Mouse (Mus musculus): ENCODE results near the gene Defa34.
"Not testable (repeated sequence)": the region's sequence is repeated elsewhere in the genome, so short reads cannot be mapped to it uniquely, and the experiment has no call there.

Defa34 gene

DNA sequence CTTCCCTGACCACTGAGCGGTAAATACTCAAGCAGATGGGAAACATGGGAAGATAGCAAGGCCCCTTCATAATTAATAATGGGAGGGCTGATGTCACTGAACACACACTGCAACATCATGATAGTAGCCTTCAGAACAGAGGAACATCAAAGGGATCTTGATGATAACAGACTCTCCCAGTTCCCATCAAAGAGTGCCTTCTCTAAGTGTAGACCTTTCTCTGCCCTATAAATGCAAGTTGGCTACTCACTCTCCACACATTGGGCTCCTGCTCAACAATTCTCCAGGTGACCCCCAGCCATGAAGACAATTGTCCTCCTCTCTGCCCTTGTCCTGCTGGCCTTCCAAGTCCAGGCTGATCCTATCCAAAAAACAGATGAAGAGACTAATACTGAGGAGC lies at the start of gene Defa34:
Gene Defa34, plus strand, starts transcription at position 301 of the 400 bp plus-strand sequence.
- not testable (repeated sequence) for DNase-seq (ENCODE audit: low read depth, low spot score)

DNA sequence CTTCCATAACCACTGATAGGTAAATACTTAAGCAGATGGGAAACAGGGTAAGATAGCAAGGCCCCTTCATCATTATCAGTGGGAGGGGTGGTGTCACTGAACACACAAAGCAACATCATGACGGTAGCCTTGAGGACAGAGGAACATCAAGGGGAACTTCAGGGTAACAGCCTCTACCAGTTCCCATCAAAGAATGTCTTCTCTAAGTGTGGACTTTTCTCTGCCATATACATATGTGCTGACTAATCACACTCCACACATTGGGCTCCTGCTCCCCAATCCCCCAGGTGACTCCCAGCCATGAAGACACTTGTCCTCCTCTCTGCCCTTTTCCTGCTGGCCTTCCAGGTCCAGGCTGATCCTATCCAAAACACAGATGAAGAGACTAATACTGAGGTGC lies 47.7 kb upstream of the Defa34 start, which contains the start of gene Defa26:
Gene Defa26, plus strand, starts transcription at position 301 of the 400 bp plus-strand sequence.
- DNase-seq (ENCODE audit: low read depth, low spot score) = not testable (repeated sequence)

DNA sequence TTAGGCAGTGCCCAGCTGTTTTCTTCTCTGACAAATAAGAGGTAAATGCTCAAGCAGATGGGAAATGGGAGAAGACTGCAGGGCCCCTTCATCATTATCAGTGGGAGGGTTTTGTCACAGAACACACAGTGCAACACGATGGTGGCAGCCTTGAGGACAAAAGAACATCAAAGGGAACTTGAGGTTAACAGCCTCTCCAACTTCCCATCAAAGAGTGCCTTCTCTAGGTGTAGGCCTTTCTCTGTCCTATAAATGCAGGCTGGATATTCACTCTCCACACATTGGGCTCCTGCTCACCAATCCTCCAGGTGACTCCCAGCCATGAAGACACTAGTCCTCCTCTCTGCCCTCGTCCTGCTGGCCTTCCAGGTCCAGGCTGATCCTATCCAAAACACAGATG lies 10.1 kb upstream of the Defa34 start, which contains the start of gene Defa17:
Gene Defa17, plus strand, starts transcription at position 301 of the 400 bp plus-strand sequence.
- DNase-seq (ENCODE audit: low read depth, low spot score) = not testable (repeated sequence)

DNA sequence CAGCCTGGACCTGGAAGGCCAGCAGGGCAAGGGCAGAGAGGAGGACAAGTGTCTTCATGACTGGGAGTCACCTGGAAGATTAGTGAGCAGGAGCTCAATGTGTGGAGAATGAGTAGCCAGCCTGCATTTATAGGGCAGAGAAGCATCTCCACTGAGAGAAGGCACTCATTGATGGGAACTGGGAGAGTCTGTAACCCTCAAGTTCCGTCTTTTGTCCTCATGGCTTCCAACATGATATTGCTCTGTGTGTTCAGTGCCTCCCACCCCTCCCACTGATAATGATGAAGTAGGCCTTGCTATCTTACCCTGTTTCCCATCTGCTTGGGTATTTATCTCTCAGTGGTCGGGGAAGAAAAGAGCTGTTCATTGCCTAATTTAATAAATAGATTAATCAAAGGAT lies 37.9 kb downstream of the Defa34 start, which contains the start of gene AY761184:
Gene AY761184, minus strand, starts transcription at position 101 of the 400 bp plus-strand sequence.
- DNase-seq (ENCODE audit: low read depth, low spot score) = not testable (repeated sequence)
